Mouse (Mus musculus): ENCODE data around the gene Spg7.

The Spg7 gene

DNA sequence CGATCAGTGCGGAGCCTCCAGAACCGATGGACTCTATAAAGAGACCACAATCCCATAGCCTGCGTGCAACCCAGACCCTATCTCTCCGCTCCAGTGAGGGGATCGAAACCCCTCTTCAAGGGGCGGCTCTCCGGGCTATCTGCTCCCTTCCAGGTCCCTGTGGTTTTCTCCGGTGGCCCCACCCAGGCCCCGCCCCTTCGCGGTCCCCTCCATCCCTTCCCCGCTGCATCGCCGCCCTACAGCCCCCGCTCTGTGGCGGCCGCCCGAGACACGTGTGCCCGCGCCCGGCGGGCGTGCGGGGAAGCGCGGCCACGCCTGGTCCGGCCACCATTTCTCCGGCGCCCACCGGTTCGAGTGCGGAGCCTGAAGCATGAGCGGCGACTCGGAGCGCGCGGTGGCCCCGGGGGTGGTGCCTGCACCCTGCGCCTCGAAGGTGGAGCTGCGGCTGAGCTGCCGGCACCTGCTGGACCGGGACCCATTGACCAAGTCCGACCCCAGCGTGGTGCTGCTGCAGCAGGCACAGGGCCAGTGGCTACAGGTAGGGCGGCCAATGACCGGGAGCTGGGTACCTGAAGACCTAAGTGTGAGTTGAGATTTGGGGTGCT, 54.5 kb downstream of the Spg7 start, which contains the start of gene Cpne7:
Gene Cpne7 (plus strand): TSS at position 248 of the 605 bp plus-strand sequence.
- no peak for DNase-seq (ENCODE audit: low read depth, low spot score)

GRCm38 (mm10) chr8:123117744-123118143, 55.0 kb downstream of the Spg7 start:
- no peak for DNase-seq (ENCODE audit: low read depth, low spot score)
- Histone ChIP-seq H3K27me3 (ENCODE audit: control insufficient read depth, insufficient read depth, low read length, poor library complexity, severe bottlenecking) (no peaks in the 10 kb centered on the region; the same call in 1 of the 2 replicates), H3K36me3 (ENCODE audit: control insufficient read depth, insufficient read depth, low read length, poor library complexity, severe bottlenecking) (no peaks in the 10 kb centered on the region)

More for the DNA sequence above, 54.5 kb downstream of the Spg7 start, which contains the start of gene Cpne7:
- no peaks in the 10 kb centered on the region; the same call in 1 of the 2 replicates for H3K27me3 ChIP-seq (ENCODE audit: control insufficient read depth, insufficient read depth, low read length, poor library complexity, severe bottlenecking)
- H3K36me3 ChIP-seq (ENCODE audit: control insufficient read depth, insufficient read depth, low read length, poor library complexity, severe bottlenecking), result no peaks in the 10 kb centered on the region

GRCm38 (mm10) chr8:123122059-123122458, 59.3 kb downstream of the Spg7 start:
- peaks cover 1% of the 10 kb centered on the region; the same call in 1 of the 2 replicates for H3K27me3 ChIP-seq (ENCODE audit: control insufficient read depth, insufficient read depth, low read length, poor library complexity, severe bottlenecking)
- no peak for DNase-seq (ENCODE audit: low read depth, low spot score)
- H3K36me3 ChIP-seq (ENCODE audit: control insufficient read depth, insufficient read depth, low read length, poor library complexity, severe bottlenecking), result no peaks in the 10 kb centered on the region

DNA sequence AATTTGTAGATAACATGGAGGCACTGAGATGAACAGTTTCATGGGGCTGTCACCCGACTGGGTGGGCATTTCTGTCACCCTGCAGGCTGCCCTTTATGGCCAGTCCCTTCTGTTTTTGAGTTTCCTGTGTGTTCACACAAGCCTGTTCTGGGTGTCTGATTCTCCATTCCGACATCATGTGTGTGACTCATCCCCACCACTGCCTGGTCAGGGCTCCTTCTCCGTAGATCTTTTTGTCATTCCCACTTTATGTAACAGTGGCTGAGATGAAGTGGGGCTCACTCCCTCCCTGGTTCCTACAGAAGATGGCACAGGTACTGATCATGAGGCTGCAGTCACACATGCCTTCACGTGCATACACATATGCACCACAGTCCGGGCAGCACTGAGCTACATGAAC, 59.9 kb downstream of the Spg7 start:
- no peak for DNase-seq (ENCODE audit: low read depth, low spot score)
- Histone ChIP-seq H3K36me3 (ENCODE audit: control insufficient read depth, insufficient read depth, low read length, poor library complexity, severe bottlenecking) (no peaks in the 10 kb centered on the region), H3K27me3 (ENCODE audit: control insufficient read depth, insufficient read depth, low read length, poor library complexity, severe bottlenecking) (0 out of 2 replicates have a peak, but pooled peaks cover 1% of the 10 kb centered on the region)

DNA sequence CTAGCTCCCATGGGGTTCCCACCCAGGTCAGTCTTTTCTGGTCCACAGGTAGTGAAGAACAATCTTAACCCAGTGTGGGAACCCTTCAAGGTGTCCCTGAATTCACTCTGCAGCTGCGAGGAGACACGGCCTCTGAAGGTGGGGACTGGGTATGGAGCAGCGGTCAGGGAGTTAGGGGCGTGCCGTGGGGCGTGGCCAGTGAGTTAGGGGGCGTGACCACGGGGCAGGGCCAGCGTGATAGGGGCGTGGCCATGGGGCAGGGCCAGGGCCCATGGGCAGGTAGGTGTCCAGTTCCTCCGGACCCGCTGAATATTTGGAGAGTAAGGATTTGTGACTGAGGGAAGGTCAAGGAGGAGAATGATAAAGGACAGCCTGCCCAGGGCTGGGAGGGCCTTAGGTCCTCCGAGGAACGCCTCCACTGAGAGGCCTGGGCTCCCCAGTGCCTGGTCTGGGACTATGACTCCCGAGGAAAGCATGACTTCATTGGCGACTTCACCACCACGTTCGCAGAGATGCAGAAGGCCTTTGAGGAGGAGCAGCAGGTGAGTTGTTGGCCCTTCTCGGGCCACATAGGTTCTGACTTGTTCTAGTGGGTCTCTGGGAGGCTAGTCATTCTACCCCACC, 63.6 kb downstream of the Spg7 start:
- DNase-seq (ENCODE audit: low read depth, low spot score), result no peak
- no peaks in the 10 kb centered on the region for H3K36me3 ChIP-seq (ENCODE audit: control insufficient read depth, insufficient read depth, low read length, poor library complexity, severe bottlenecking)
- H3K27me3 ChIP-seq (ENCODE audit: control insufficient read depth, insufficient read depth, low read length, poor library complexity, severe bottlenecking), result 0 out of 2 replicates have a peak, but pooled peaks cover 1% of the 10 kb centered on the region

DNA sequence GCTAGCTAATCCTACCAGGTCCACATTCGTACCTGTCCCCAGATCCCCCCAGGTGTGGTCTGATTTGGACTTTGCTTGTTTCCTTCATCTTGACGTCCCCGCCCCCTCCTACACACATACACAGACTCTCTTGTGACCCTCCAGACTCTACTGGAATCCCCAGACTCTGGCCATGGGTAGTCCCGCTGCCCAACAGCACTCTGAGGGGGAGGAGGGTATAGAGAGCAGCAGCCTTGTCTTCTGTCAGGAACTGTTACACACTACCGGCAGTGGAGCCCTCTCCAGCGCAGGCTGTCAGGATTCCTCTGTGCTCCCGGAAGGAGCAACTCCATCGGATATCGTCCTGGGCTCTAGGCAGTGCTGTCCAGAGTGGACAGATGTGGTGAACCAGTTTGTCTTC, 68.3 kb downstream of the Spg7 start:
- Histone ChIP-seq H3K36me3 (ENCODE audit: control insufficient read depth, insufficient read depth, low read length, poor library complexity, severe bottlenecking) (no peaks in the 10 kb centered on the region), H3K27me3 (ENCODE audit: control insufficient read depth, insufficient read depth, low read length, poor library complexity, severe bottlenecking) (no peaks in the 10 kb centered on the region)
- no peak for DNase-seq (ENCODE audit: low read depth, low spot score)

DNA sequence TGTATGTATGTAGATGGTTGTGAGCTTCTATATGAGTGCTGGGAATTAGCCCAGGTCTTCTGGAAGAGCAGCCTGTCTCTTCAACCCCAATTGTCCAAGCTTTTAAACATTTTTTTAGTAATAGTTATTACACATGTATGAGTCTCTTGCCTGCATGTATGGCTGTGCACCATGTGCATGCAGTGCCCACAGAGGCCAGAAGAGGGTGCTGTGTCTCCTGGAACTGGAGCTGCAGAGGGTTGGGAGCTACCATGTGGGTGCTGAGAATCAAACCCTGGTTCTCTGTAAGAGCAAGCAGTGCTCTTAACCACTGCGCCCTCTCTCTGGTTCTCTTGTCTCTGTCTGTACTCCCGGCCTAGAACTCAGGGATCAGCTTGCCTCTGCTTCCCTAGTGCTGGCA, 70.2 kb downstream of the Spg7 start:
- Histone ChIP-seq H3K27me3 (ENCODE audit: control insufficient read depth, insufficient read depth, low read length, poor library complexity, severe bottlenecking) (no peaks in the 10 kb centered on the region), H3K36me3 (ENCODE audit: control insufficient read depth, insufficient read depth, low read length, poor library complexity, severe bottlenecking) (no peaks in the 10 kb centered on the region)
- DNase-seq (ENCODE audit: low read depth, low spot score), result no peak

GRCm38 (mm10) chr8:123134149-123134713, 71.5 kb downstream of the Spg7 start:
- no peaks in the 10 kb centered on the region for H3K27me3 ChIP-seq (ENCODE audit: control insufficient read depth, insufficient read depth, low read length, poor library complexity, severe bottlenecking)
- no peaks in the 10 kb centered on the region for H3K36me3 ChIP-seq (ENCODE audit: control insufficient read depth, insufficient read depth, low read length, poor library complexity, severe bottlenecking)
- DNase-seq (ENCODE audit: low read depth, low spot score), result no peak

DNA sequence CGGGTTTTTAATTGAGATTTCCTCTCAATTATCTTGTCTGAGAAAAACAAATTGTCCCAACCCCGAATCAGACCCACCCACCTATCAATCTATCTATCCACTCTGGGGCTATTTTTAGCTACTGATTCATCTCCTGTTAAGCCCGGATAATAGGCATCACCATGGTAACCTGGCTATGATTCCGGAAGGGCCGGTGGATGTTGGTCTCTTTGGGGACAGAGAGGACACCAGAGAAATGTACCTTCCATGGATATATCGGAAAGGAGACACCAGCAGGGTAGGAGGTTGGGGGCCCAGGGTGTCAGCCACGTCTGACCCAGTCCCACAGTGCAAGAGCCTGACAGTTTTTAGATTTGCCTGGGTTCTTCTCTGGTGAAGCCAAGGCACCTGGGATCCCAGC, 72.7 kb downstream of the Spg7 start:
- no peak for DNase-seq (ENCODE audit: low read depth, low spot score)
- Histone ChIP-seq H3K36me3 (ENCODE audit: control insufficient read depth, insufficient read depth, low read length, poor library complexity, severe bottlenecking) (no peaks in the 10 kb centered on the region), H3K27me3 (ENCODE audit: control insufficient read depth, insufficient read depth, low read length, poor library complexity, severe bottlenecking) (no peaks in the 10 kb centered on the region)

- Histone ChIP-seq H3K27me3 (ENCODE audit: control insufficient read depth, insufficient read depth, low read length, poor library complexity, severe bottlenecking) (no peaks in the 10 kb centered on the region), H3K36me3 (ENCODE audit: control insufficient read depth, insufficient read depth, low read length, poor library complexity, severe bottlenecking) (no peaks in the 10 kb centered on the region)
- no peak for DNase-seq (ENCODE audit: low read depth, low spot score)
These were observed 73.1 kb downstream of the Spg7 start for GRCm38 (mm10) chr8:123135806-123136205.

DNA sequence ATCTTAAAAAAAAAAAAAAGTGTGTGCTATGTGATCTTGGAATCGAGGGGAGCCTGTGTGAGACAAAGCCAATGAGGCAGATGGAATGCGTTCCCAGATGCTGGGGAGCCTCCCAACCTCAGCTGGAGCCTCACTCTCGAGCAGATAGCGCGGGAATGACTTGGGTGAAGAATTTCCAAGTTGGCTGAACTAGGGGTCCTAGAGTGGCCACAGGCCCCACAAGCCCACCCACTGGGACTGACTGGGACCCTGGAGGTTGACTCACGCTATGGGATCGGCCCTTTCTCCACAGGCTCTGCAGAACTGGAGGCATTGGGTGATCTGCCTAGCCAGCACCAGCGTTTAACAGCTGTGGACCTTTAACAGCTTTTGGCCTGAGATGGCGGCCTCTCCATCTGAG, 73.5 kb downstream of the Spg7 start:
- Histone ChIP-seq H3K36me3 (ENCODE audit: control insufficient read depth, insufficient read depth, low read length, poor library complexity, severe bottlenecking) (no peaks in the 10 kb centered on the region), H3K27me3 (ENCODE audit: control insufficient read depth, insufficient read depth, low read length, poor library complexity, severe bottlenecking) (no peaks in the 10 kb centered on the region)
- no peak for DNase-seq (ENCODE audit: low read depth, low spot score)

DNA sequence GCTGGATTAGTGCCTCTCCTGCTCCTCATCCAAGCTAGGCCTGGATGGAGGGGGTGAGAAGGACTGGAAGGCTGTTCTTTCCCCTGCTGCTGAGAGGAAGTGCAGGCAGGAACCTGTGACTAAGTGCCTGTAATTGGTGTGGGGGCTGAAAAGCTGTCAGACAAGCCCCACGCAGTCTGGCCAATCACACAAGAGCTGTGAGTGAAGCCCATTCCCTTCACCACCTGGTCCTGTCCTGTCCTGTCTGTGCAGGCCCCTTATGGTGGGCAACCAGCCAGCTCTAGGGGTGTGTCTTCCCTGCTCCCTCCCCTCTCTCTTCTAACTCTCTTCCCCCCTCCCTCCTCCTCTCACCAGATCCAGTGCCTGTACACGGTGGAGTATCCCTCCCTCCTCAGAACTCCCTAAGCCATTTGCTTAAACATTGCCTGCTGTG, 74.9 kb downstream of the Spg7 start:
- no peak for DNase-seq (ENCODE audit: low read depth, low spot score)

GRCm38 (mm10) chr8:123138741-123139140, 76.0 kb downstream of the Spg7 start:
- Histone ChIP-seq H3K36me3 (ENCODE audit: control insufficient read depth, insufficient read depth, low read length, poor library complexity, severe bottlenecking) (no peaks in the 10 kb centered on the region), H3K27me3 (ENCODE audit: control insufficient read depth, insufficient read depth, low read length, poor library complexity, severe bottlenecking) (no peaks in the 10 kb centered on the region)
- DNase-seq (ENCODE audit: low read depth, low spot score), result no peak

More for the DNA sequence above, 74.9 kb downstream of the Spg7 start:
- Histone ChIP-seq H3K27me3 (ENCODE audit: control insufficient read depth, insufficient read depth, low read length, poor library complexity, severe bottlenecking) (no peaks in the 10 kb centered on the region), H3K36me3 (ENCODE audit: control insufficient read depth, insufficient read depth, low read length, poor library complexity, severe bottlenecking) (no peaks in the 10 kb centered on the region)

DNA sequence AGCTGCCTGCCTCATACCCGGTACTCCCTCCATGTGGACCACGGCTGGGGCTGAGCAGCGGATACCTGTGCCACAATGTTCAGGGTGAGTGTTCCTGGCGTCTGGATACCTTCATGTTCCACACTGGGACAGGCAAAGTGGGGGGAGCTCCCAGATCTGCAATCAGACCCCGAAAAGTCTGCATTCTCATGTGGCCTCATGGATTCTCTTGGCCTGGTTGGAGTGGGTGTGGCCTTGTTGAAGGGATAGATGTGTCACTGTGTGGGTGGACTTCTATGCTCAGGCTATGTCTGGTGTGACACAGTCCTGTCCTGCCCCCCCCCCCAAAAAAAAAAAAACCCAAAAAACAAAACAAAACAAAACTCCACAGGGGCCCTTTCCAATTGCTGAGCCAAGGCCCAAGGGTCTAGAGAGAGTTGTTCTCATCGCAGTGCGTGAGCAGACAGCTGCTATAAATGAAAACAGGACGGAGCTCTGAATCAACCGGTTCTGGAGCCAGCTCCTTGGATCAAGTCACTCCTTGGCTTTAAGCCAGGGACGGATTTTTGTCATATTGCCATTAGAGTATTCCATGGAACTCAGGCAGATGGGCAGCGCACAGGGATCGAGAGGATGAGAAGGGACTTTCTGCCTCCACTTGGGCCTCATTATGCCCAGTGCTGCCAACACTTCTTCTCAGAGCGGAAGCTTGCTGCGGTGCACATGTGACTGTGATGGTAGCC, 79.2 kb downstream of the Spg7 start:
- DNase-seq (ENCODE audit: low read depth, low spot score), result no peak
- no peaks in the 10 kb centered on the region for H3K27me3 ChIP-seq (ENCODE audit: control insufficient read depth, insufficient read depth, low read length, poor library complexity, severe bottlenecking)
- H3K36me3 ChIP-seq (ENCODE audit: control insufficient read depth, insufficient read depth, low read length, poor library complexity, severe bottlenecking), result no peaks in the 10 kb centered on the region

DNA sequence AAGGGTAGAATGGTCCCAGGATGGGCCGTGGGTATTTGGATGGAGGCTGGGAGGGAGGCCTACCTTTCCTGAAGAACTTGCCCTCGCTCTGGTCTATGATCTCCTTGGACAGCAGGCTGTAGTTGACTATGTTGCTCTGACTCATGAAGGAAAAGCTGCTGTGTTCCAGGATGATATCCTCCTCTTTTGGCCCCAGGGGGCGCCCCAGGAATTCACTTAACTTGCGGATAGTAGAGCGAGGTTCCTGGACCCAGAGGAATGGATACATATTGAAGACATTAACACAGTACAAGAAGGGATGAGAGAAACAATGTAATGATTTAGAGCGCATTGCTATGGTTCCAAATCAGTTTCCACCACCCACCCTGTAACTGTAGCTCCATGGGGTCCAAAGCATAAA, 82.5 kb downstream of the Spg7 start:
- no peaks in the 10 kb centered on the region for H3K36me3 ChIP-seq (ENCODE audit: control insufficient read depth, insufficient read depth, low read length, poor library complexity, severe bottlenecking)
- peak; percentile 9 for DNase-seq (ENCODE audit: low read depth, low spot score)

More for the DNA sequence above, 82.5 kb downstream of the Spg7 start:
- no peaks in the 10 kb centered on the region for H3K27me3 ChIP-seq (ENCODE audit: control insufficient read depth, insufficient read depth, low read length, poor library complexity, severe bottlenecking)
